In genomic region chr9:107707701-107708438, GRCm38 (mm10) we compare ENCODE assay signal across 8 mouse cellular contexts. TPM values are rescaled to one million over a fixed set of nuclear protein-coding genes. Genes with fewer than 3 reads are reported as not detected.
DNase-seq lines count a peak whose midpoint lies in the region; ATAC-seq and TF ChIP-seq lines count a peak whose summit lies in the region.

No protein-coding gene starts in this region.

- no peaks in the 10 kb centered on the region; the same call in 1 of the 2 replicates for H3K36me3 ChIP-seq in hindbrain, embryonic 11.5 days (ENCODE audit: control insufficient read depth, insufficient read depth, low read length)
- H3K36me3 ChIP-seq in midbrain, embryonic 10.5 days = peaks cover 30% of the 10 kb centered on the region

- ATAC-seq in hindbrain, embryonic 11.5 days (ENCODE audit: low FRiP score) = no peak; the same call in 1 of the 2 replicates
- ATAC-seq in inflammation-experienced regulatory T-cells, adult 6 months = no peak
- no peak for ATAC-seq in activated CD4-positive, CD25-positive, alpha-beta regulatory T cell, adult 4 months
- no peak for ATAC-seq in erythroblast, adult 5-6 weeks (replicated peaks; ENCODE audit: low FRiP score, poor library complexity, severe bottlenecking)

- no peak for TF ChIP-seq CTCF in lung, adult 2 months (IDR thresholded peaks at IDR 0.05; ENCODE audit: insufficient read depth, low read length)

- H3K4me3 ChIP-seq in lung, adult 2 months (replicated peaks; ENCODE audit: extremely low read depth, low read depth, low read length) = peak overlapping the region; percentile 87
- H3K4me3 ChIP-seq in hindbrain, embryonic 11.5 days (ENCODE audit: low read depth, low read length) = peak overlapping the region; percentile 77
- peak overlapping the region; percentile 89 for H3K4me3 ChIP-seq in midbrain, embryonic 10.5 days

- peak overlapping the region; percentile 80 for H3K27ac ChIP-seq in hindbrain, embryonic 11.5 days (ENCODE audit: low read depth, low read length)
- H3K27ac ChIP-seq in midbrain, embryonic 10.5 days (replicated peaks) = peak overlapping the region; percentile 96

- peaks cover 13% of the 10 kb centered on the region for H3K4me1 ChIP-seq in lung, adult 2 months (ENCODE audit: control insufficient read depth, insufficient read depth, low read length)
- peaks cover 25% of the 10 kb centered on the region for H3K4me1 ChIP-seq in hindbrain, embryonic 11.5 days (replicated peaks; ENCODE audit: control insufficient read depth, insufficient read depth, low read length)
- H3K4me1 ChIP-seq in midbrain, embryonic 10.5 days = peaks cover 82% of the 10 kb centered on the region

- no peak for TF ChIP-seq POLR2A in lung, adult 2 months (IDR thresholded peaks at IDR 0.05; ENCODE audit: borderline replicate concordance, extremely low read depth, low read depth, low read length)

- H3K27me3 ChIP-seq in hindbrain, embryonic 11.5 days (ENCODE audit: control insufficient read depth, insufficient read depth, low read length) = peaks cover 28% of the 10 kb centered on the region
- H3K27me3 ChIP-seq in midbrain, embryonic 10.5 days (ENCODE audit: low read depth, poor library complexity, severe bottlenecking) = peaks cover 53% of the 10 kb centered on the region

- peak overlapping the region; percentile 97 for H3K4me2 ChIP-seq in hindbrain, embryonic 11.5 days (replicated peaks; ENCODE audit: low read depth, low read length)

- 4% methylated on average over 16 of the region's 17 CpGs for WGBS in lung, adult 2 months
- whole genome bisulfite sequencing in hindbrain, embryonic 11.5 days = under 1% methylated on average over 17 of the region's 17 CpGs
- WGBS in midbrain, embryonic 10.5 days = 2% methylated on average over 17 of the region's 17 CpGs

- H3K9me3 ChIP-seq in hindbrain, embryonic 11.5 days (ENCODE audit: control insufficient read depth, low read length) = no peaks in the 10 kb centered on the region
- H3K9me3 ChIP-seq in midbrain, embryonic 10.5 days (replicated peaks) = no peaks in the 10 kb centered on the region

- DNase-seq in lung, adult 2 months = no peak
- no peak for DNase-seq in lung, postnatal 4 days
- peak; percentile 44 for DNase-seq in embryo, embryonic 10 days (ENCODE audit: low spot score)
- peak; percentile 62 for DNase-seq in hindbrain, embryonic 11.5 days (ENCODE audit: low spot score)
- peak; percentile 64 for DNase-seq in midbrain, embryonic 10.5 days (ENCODE audit: low spot score)

- peak overlapping the region; percentile 88 for H3K9ac ChIP-seq in hindbrain, embryonic 11.5 days (ENCODE audit: low read depth, low read length)

RNA-seq across cellular contexts. Expression of gene Sema3f, which starts 2.4 kb away (rescaled TPM):
- polyA plus RNA-seq in lung, adult 2 months (2012; rRNA removed) = 318 and 413 TPM in 2 replicates
- polyA plus RNA-seq in hindbrain, embryonic 11.5 days (2014; fragmentation: Nextera tagmentation; extraction: Ambion mirVana) = 10.7 and 12.0 TPM in 2 replicates
- polyA plus RNA-seq in midbrain, embryonic 10.5 days (2016; fragmentation: Nextera tagmentation; extraction: Ambion mirVana) = 14.9 and 17.2 TPM in 2 replicates
- polyA plus RNA-seq in inflammation-experienced regulatory T-cells, adult 6 months (2017; shearing (Covaris generic)) = not detected
- polyA plus RNA-seq in activated CD4-positive, CD25-positive, alpha-beta regulatory T cell, adult 4 months (2017; shearing (Covaris generic)) = not detected
- total RNA-seq in erythroblast, adult 5-6 weeks (2015; ENCODE audit: low replicate concordance) = not detected in 2 replicates
- total RNA-seq in erythroblast, adult 5-6 weeks (2017; ENCODE audit: low replicate concordance) = not detected in 2 replicates

RNA-seq across cellular contexts. Expression of gene Gnat1, which starts 28.4 kb away (rescaled TPM):
- 0.09 and 0.20 TPM in 2 replicates for polyA plus RNA-seq in lung, adult 2 months (2012; rRNA removed)
- polyA plus RNA-seq in hindbrain, embryonic 11.5 days (2014; fragmentation: Nextera tagmentation; extraction: Ambion mirVana) = 0.84 and 1.2 TPM in 2 replicates
- polyA plus RNA-seq in midbrain, embryonic 10.5 days (2016; fragmentation: Nextera tagmentation; extraction: Ambion mirVana) = 3.2 and 3.6 TPM in 2 replicates
- polyA plus RNA-seq in inflammation-experienced regulatory T-cells, adult 6 months (2017; shearing (Covaris generic)) = 1 to 10 TPM in 1 of 3 experiments, under 1 TPM in 1, not detected in 1; 0.58 to 1.1 TPM
- 1 to 10 TPM in 1 of 2 experiments, not detected in 1; 1.1 TPM for polyA plus RNA-seq in activated CD4-positive, CD25-positive, alpha-beta regulatory T cell, adult 4 months (2017; shearing (Covaris generic))
- not detected in 2 replicates for total RNA-seq in erythroblast, adult 5-6 weeks (2015; ENCODE audit: low replicate concordance)
- total RNA-seq in erythroblast, adult 5-6 weeks (2017; ENCODE audit: low replicate concordance) = not detected in 2 replicates

RNA-seq across cellular contexts. Expression of gene Slc38a3, which starts 38.5 kb away (rescaled TPM):
- 1.8 and 16.1 TPM in 2 replicates for polyA plus RNA-seq in lung, adult 2 months (2012; rRNA removed)
- 8.0 and 9.8 TPM in 2 replicates for polyA plus RNA-seq in hindbrain, embryonic 11.5 days (2014; fragmentation: Nextera tagmentation; extraction: Ambion mirVana)
- polyA plus RNA-seq in midbrain, embryonic 10.5 days (2016; fragmentation: Nextera tagmentation; extraction: Ambion mirVana) = 9.3 and 11.6 TPM in 2 replicates
- polyA plus RNA-seq in inflammation-experienced regulatory T-cells, adult 6 months (2017; shearing (Covaris generic)) = not detected
- not detected for polyA plus RNA-seq in activated CD4-positive, CD25-positive, alpha-beta regulatory T cell, adult 4 months (2017; shearing (Covaris generic))
- total RNA-seq in erythroblast, adult 5-6 weeks (2015; ENCODE audit: low replicate concordance) = not detected in 2 replicates
- total RNA-seq in erythroblast, adult 5-6 weeks (2017; ENCODE audit: low replicate concordance) = not detected in 2 replicates

Comparison
In these comparisons a context has a peak if more than half of its experiments do, and no peak if none do; other contexts are left out.
1. DNase-seq: peak in embryo, embryonic 10 days (single experiment), hindbrain, embryonic 11.5 days (single experiment) and midbrain, embryonic 10.5 days (single experiment); none in lung, adult 2 months (single experiment) and lung, postnatal 4 days (0 of 2).
2. RNA of gene Sema3f, which starts 2.4 kb away (polyA plus RNA-seq): 318 to 413 TPM in lung, adult 2 months; 14.9 to 17.2 TPM in midbrain, embryonic 10.5 days, 10.7 to 12.0 TPM in hindbrain, embryonic 11.5 days, not detected in activated CD4-positive, CD25-positive, alpha-beta regulatory T cell, adult 4 months and not detected in inflammation-experienced regulatory T-cells, adult 6 months; every median in the first group is over 10 times any median in the second.
3. Peak in every context shown above with its lines, with median percentiles within 50 percentile points of each other: H3K4me3 ChIP-seq.